Mouse (Mus musculus): Measurements from ENCODE around the gene Ppm1l. TPM values are rescaled to one million over a fixed set of nuclear protein-coding genes. Genes with fewer than 3 reads are reported as not detected.

Gene Ppm1l
- polyA plus RNA-seq, 1 experiment = 6.8 TPM

DNA sequence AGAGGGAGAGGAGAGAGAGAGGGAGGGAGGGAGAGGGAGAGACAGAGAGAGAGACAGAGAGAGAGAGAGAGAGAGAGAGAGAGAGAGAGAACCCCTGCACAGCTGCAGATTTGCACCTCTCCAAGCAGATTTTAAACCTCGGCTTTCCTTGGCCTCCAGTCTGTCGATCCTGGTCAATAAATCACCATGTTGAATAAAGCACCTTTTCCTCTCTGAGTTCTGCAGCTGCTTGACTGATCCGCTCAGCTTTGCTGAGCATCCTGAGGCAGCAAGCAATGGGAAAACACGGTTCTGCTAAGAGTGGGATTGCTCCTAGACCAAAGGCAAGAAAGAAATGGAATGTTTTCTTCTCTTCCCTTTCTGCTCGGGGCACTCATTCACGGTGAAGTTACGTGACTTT is 195.7 kb downstream of the Ppm1l start:
- no peak overlapping the region for H3K4me2 ChIP-seq (ENCODE audit: low read depth)
- H3K79me2 ChIP-seq (ENCODE audit: control insufficient read depth, insufficient read depth) = no peaks in the 10 kb centered on the region
- no peak for TF ChIP-seq E2F4 (IDR thresholded peaks at IDR 0.05; ENCODE audit: insufficient read depth)
- TF ChIP-seq CEBPB (IDR thresholded peaks at IDR 0.05; ENCODE audit: insufficient read depth, poor library complexity, severe bottlenecking) = no peak
- no peak for TF ChIP-seq USF1 (IDR thresholded peaks at IDR 0.05; ENCODE audit: low read depth)
- TF ChIP-seq MAX (IDR thresholded peaks at IDR 0.05; ENCODE audit: low read depth) = no peak
- H3K27me3 ChIP-seq (ENCODE audit: control insufficient read depth, insufficient read depth, insufficient read length) = no peaks in the 10 kb centered on the region
- H3ac ChIP-seq (ENCODE audit: control insufficient read depth, insufficient read length) = no peak overlapping the region
- H3K36me3 ChIP-seq (ENCODE audit: control insufficient read depth, insufficient read depth) = no peaks in the 10 kb centered on the region
- H3K4me3 ChIP-seq = no peak overlapping the region

DNA sequence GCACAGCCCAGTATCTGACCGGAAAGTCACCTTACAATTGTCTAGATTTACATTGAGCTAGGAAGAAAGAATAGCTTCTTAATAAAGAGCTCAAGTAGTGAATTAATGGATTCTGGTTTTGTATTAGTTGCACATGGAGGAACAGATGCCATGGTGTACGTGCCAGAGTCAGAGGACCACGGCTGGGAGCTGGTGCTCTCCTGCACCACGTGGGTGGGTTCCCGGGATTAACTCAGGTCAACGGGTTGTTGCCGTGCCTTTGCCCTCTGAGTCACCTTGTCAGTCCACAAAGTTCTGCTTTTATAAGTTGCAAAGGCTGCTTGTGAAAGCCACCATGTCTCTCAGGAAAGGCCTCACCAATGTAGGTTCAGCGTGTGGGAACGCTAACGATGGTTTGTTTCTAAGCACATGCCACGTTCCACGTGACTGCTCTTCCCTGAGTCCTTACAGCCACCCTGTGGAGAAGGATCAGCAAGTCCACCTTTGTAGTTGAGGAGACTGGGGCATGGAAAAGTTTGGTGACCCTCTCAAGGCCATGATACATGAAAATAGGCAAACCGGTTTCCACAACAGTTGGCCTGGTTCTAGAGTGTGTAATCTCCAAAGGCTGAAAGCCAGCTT is 199.2 kb downstream of the Ppm1l start:
- Histone ChIP-seq H3K4me3 (no peak overlapping the region), H3K4me2 (ENCODE audit: low read depth) (no peak overlapping the region), H3K36me3 (ENCODE audit: control insufficient read depth, insufficient read depth) (no peaks in the 10 kb centered on the region), H3K27me3 (ENCODE audit: control insufficient read depth, insufficient read depth, insufficient read length) (no peaks in the 10 kb centered on the region), H3ac (ENCODE audit: control insufficient read depth, insufficient read length) (no peak overlapping the region), H3K79me2 (ENCODE audit: control insufficient read depth, insufficient read depth) (no peaks in the 10 kb centered on the region)
- TF ChIP-seq SRF (IDR thresholded peaks at IDR 0.05; ENCODE audit: control insufficient read depth, insufficient read length, low read depth) (no peak), POLR2A (IDR thresholded peaks at IDR 0.05; ENCODE audit: insufficient read length, low read depth) (no peak), E2F4 (IDR thresholded peaks at IDR 0.05; ENCODE audit: insufficient read depth) (no peak), POLR2AphosphoS2 (IDR thresholded peaks at IDR 0.05; ENCODE audit: insufficient read length, low read depth) (no peak), TCF3 (IDR thresholded peaks at IDR 0.05; ENCODE audit: insufficient read length, low read depth) (no peak), TCF12 (IDR thresholded peaks at IDR 0.05; ENCODE audit: insufficient read depth, poor library complexity, severe bottlenecking) (no peak), MYOG (IDR thresholded peaks at IDR 0.05; ENCODE audit: control insufficient read depth in 1 of 3, insufficient read depth in 1 of 3, insufficient read length in 2 of 3, low read depth in 2 of 3) (no peak), MAX (IDR thresholded peaks at IDR 0.05; ENCODE audit: low read depth) (no peak), REST (IDR thresholded peaks at IDR 0.05; ENCODE audit: insufficient read depth, insufficient read length) (no peak), CEBPB (IDR thresholded peaks at IDR 0.05; ENCODE audit: insufficient read depth, poor library complexity, severe bottlenecking) (no peak), USF1 (IDR thresholded peaks at IDR 0.05; ENCODE audit: low read depth) (no peak), MYOD1 (IDR thresholded peaks at IDR 0.05; ENCODE audit: control insufficient read depth in 1 of 3, insufficient read length in 2 of 3, low read depth in 2 of 3) (no peak)

DNA sequence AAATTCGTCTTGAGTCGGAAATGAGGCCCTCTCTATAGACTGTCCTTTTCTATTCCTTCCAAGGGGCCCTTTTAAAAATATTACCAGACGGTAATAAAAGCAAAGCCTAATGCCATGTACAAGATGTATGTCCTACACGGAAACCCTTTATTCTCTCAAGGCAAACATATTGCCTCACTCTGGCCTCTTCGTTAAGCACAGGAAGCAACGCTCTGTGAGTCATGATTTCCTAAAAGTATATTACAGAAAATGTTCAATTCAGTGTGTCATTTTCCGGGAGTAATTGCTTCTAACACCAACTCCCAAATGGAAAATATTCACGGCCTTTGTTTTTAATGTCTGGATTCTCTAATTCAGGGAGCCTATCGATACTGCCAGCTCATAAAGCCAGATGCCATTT is 202.5 kb downstream of the Ppm1l start:
- Histone ChIP-seq H3K4me2 (ENCODE audit: low read depth) (no peak overlapping the region), H3K79me2 (ENCODE audit: control insufficient read depth, insufficient read depth) (no peaks in the 10 kb centered on the region), H3K36me3 (ENCODE audit: control insufficient read depth, insufficient read depth) (no peaks in the 10 kb centered on the region), H3K27me3 (ENCODE audit: control insufficient read depth, insufficient read depth, insufficient read length) (no peaks in the 10 kb centered on the region), H3K4me3 (no peak overlapping the region), H3ac (ENCODE audit: control insufficient read depth, insufficient read length) (no peak overlapping the region)
- TF ChIP-seq TCF3 (IDR thresholded peaks at IDR 0.05; ENCODE audit: insufficient read length, low read depth) (no peak), POLR2AphosphoS2 (IDR thresholded peaks at IDR 0.05; ENCODE audit: insufficient read length, low read depth) (no peak), CEBPB (IDR thresholded peaks at IDR 0.05; ENCODE audit: insufficient read depth, poor library complexity, severe bottlenecking) (no peak), MAX (IDR thresholded peaks at IDR 0.05; ENCODE audit: low read depth) (no peak), TCF12 (IDR thresholded peaks at IDR 0.05; ENCODE audit: insufficient read depth, poor library complexity, severe bottlenecking) (no peak), REST (IDR thresholded peaks at IDR 0.05; ENCODE audit: insufficient read depth, insufficient read length) (no peak), MYOG (IDR thresholded peaks at IDR 0.05; ENCODE audit: control insufficient read depth in 1 of 3, insufficient read depth in 1 of 3, insufficient read length in 2 of 3, low read depth in 2 of 3) (no peak), USF1 (IDR thresholded peaks at IDR 0.05; ENCODE audit: low read depth) (no peak), MYOD1 (IDR thresholded peaks at IDR 0.05; ENCODE audit: control insufficient read depth in 1 of 3, insufficient read length in 2 of 3, low read depth in 2 of 3) (no peak), E2F4 (IDR thresholded peaks at IDR 0.05; ENCODE audit: insufficient read depth) (no peak), POLR2A (IDR thresholded peaks at IDR 0.05; ENCODE audit: insufficient read length, low read depth) (no peak), SRF (IDR thresholded peaks at IDR 0.05; ENCODE audit: control insufficient read depth, insufficient read length, low read depth) (no peak)

DNA sequence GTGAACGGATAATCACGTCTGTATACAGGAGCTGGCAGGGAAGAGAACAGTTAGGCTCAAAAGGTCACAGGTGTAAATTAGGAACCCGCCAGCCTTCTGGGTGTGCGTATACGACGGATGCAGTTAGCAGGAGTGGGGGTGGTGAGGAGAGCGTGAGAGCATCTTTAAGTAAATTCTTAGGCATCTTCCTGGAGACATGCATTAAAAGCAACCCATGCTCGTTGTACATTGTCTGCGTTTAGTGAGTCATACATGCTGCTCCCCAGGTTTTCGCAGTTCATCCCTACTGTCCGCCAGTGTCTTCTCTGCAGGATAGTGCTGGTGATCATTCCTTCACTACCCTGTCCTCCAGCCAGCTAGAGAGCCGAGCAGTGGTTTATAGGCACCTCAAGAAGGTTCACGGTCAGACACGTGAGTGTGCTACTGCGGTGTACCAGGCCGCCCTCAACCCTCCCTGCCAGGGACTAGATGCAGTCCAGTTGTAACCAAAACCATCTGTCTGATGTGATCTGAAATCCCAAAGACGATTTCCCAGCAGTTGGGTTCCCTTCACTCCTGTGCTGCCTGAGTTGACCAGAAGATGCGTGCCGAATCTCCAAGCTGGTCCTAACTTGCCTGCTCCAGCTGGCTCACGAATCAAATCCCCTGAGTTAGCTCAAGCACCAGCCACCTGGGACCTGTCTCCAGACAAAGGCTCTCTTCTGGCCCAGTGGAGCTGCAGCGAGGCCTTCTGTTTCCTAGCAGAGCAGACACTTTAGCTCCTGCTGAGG is 203.3 kb downstream of the Ppm1l start:
- H3K27me3 ChIP-seq (ENCODE audit: control insufficient read depth, insufficient read depth, insufficient read length) = no peaks in the 10 kb centered on the region
- H3K4me3 ChIP-seq = no peak overlapping the region
- no peak overlapping the region for H3ac ChIP-seq (ENCODE audit: control insufficient read depth, insufficient read length)
- H3K36me3 ChIP-seq (ENCODE audit: control insufficient read depth, insufficient read depth) = no peaks in the 10 kb centered on the region
- no peak overlapping the region for H3K4me2 ChIP-seq (ENCODE audit: low read depth)
- no peaks in the 10 kb centered on the region for H3K79me2 ChIP-seq (ENCODE audit: control insufficient read depth, insufficient read depth)
- no peak for TF ChIP-seq USF1 (IDR thresholded peaks at IDR 0.05; ENCODE audit: low read depth)
- TF ChIP-seq SRF (IDR thresholded peaks at IDR 0.05; ENCODE audit: control insufficient read depth, insufficient read length, low read depth) = no peak
- no peak for TF ChIP-seq E2F4 (IDR thresholded peaks at IDR 0.05; ENCODE audit: insufficient read depth)
- no peak for TF ChIP-seq REST (IDR thresholded peaks at IDR 0.05; ENCODE audit: insufficient read depth, insufficient read length)
- no peak for TF ChIP-seq CEBPB (IDR thresholded peaks at IDR 0.05; ENCODE audit: insufficient read depth, poor library complexity, severe bottlenecking)
- TF ChIP-seq POLR2A (IDR thresholded peaks at IDR 0.05; ENCODE audit: insufficient read length, low read depth) = no peak
- no peak for TF ChIP-seq MYOG (IDR thresholded peaks at IDR 0.05; ENCODE audit: control insufficient read depth in 1 of 3, insufficient read depth in 1 of 3, insufficient read length in 2 of 3, low read depth in 2 of 3)
- no peak for TF ChIP-seq TCF3 (IDR thresholded peaks at IDR 0.05; ENCODE audit: insufficient read length, low read depth)
- no peak for TF ChIP-seq MYOD1 (IDR thresholded peaks at IDR 0.05; ENCODE audit: control insufficient read depth in 1 of 3, insufficient read length in 2 of 3, low read depth in 2 of 3)
- TF ChIP-seq MAX (IDR thresholded peaks at IDR 0.05; ENCODE audit: low read depth) = no peak
- TF ChIP-seq POLR2AphosphoS2 (IDR thresholded peaks at IDR 0.05; ENCODE audit: insufficient read length, low read depth) = no peak
- no peak for TF ChIP-seq TCF12 (IDR thresholded peaks at IDR 0.05; ENCODE audit: insufficient read depth, poor library complexity, severe bottlenecking)

Data from myocyte (in vitro differentiated cells).